Mouse (Mus musculus) intestine, postnatal 0 days (tissue): ENCODE measurements around the gene Wdcp. TPM values are rescaled to one million over a fixed set of nuclear protein-coding genes. Genes with fewer than 3 reads are reported as not detected.
"Not testable (repeated sequence)": the region's sequence is repeated elsewhere in the genome, so short reads cannot be mapped to it uniquely, and the experiment has no call there.

ENCODE experiments used
- ATAC-seq: fragments of 200-750 bp; cut with Nextera tagmentation; 2 replicates; pipeline ENCODE4 v1.8.0; 2017; ENCODE audit warnings: mild to moderate bottlenecking, moderate TSS enrichment, moderate library complexity
- H3K27ac ChIP-seq: fragments of 300-500 bp; sonication (generic); 2 replicates; pipeline ENCODE4 v1.5.1; 2014; ENCODE audit warnings: mild to moderate bottlenecking, low read depth, low read length, moderate library complexity
- H3K27me3 ChIP-seq: fragments of 300-500 bp; sonication (generic); replicated peaks from 2 replicates; pipeline ENCODE4 v1.6.1; 2014; ENCODE audit warnings: low read length, mixed read lengths; ENCODE audit not compliant: control insufficient read depth, insufficient read depth
- H3K36me3 ChIP-seq: fragments of 300-500 bp; sonication (generic); 2 replicates; pipeline ENCODE4 v1.6.1; 2014; ENCODE audit warnings: mild to moderate bottlenecking, moderate library complexity; ENCODE audit not compliant: control insufficient read depth, insufficient read depth
- H3K4me1 ChIP-seq: fragments of 300-500 bp; sonication (generic); replicated peaks from 2 replicates; pipeline ENCODE4 v1.6.1; 2014; ENCODE audit warnings: antibody characterized with exemption, low read length, mixed read lengths; ENCODE audit not compliant: control insufficient read depth, insufficient read depth
- H3K4me2 ChIP-seq: fragments of 300-500 bp; sonication (generic); replicated peaks from 2 replicates; pipeline ENCODE4 v1.6.1; 2014; ENCODE audit warnings: low read depth, mild to moderate bottlenecking, moderate library complexity
- H3K4me3 ChIP-seq: fragments of 300-500 bp; sonication (generic); 2 replicates; pipeline ENCODE4 v1.5.1; 2014; ENCODE audit warnings: low read depth, low read length
- H3K9ac ChIP-seq: fragments of 300-500 bp; sonication (generic); 2 replicates; pipeline ENCODE4 v1.6.1; 2014; ENCODE audit warnings: mild to moderate bottlenecking, low read depth, low read length
- H3K9me3 ChIP-seq: fragments of 300-500 bp; sonication (generic); 2 replicates; pipeline ENCODE4 v1.6.1; 2016; ENCODE audit warnings: mixed run types; ENCODE audit not compliant: control insufficient read depth
- CTCF ChIP-seq: sonication (generic); IDR thresholded peaks from 2 replicates; pipeline ENCODE4 v1.5.1; 2016; ENCODE audit warnings: low read depth, mild to moderate bottlenecking, control low read depth, antibody characterized with exemption, moderate library complexity
- WGBS: fragments of 180-500 bp; shearing (Covaris S2); extraction: QIAGEN DNeasy Blood & Tissue Kit; methylation state at CpG from one replicate; pipeline ENCODE4 v1.1.7; 2014; 5-methylcytosine and 5-hydroxymethylcytosine counted together
- polyA plus RNA-seq: library from polyadenylated mRNA; unstranded; fragments of >200 nt; fragmentation: Nextera tagmentation; extraction: Ambion mirVana; gene quantifications from 2 replicates; pipeline ENCODE4 v1.2.1, GENCODE M21; 2015

The Wdcp gene
- 7.3 and 8.7 TPM in 2 replicates for polyA plus RNA-seq

GRCm38 (mm10) chr12:4842890-4843597 lies at the start of gene Wdcp:
TSS of gene Wdcp (plus strand) at chr12:4843303.
- Histone ChIP-seq H3K9ac (peak within 1 kb of the TSS; percentile 37; the same call in 1 of the 2 replicates), H3K4me3 (peak within 1 kb of the TSS; percentile 67), H3K27ac (peak within 1 kb of the TSS; percentile 70), H3K27me3 (no peaks in the 10 kb centered on the region), H3K4me1 (no peaks in the 10 kb centered on the region), H3K36me3 (no peaks in the 10 kb centered on the region), H3K9me3 (no peaks in the 10 kb centered on the region), H3K4me2 (peak within 1 kb of the TSS; percentile 75)
- no peak for TF ChIP-seq CTCF
- WGBS: under 1% methylated on average over 30 of the region's 30 CpGs
- ATAC-seq: peak; percentile 93

- Histone ChIP-seq H3K9ac (no peak overlapping the region), H3K4me3 (no peak overlapping the region), H3K36me3 (no peaks in the 10 kb centered on the region), H3K4me1 (no peaks in the 10 kb centered on the region), H3K27ac (no peak overlapping the region), H3K4me2 (no peak overlapping the region), H3K27me3 (no peaks in the 10 kb centered on the region), H3K9me3 (no peaks in the 10 kb centered on the region)
- no peak for ATAC-seq
- peak; percentile 63 for TF ChIP-seq CTCF
- WGBS: 83% methylated on average over 1 of the region's 1 CpGs
Measured at GRCm38 (mm10) chr12:4793718-4794117, 49.4 kb upstream of the Wdcp start.

GRCm38 (mm10) chr12:4797471-4797870 lies 45.6 kb upstream of the Wdcp start:
- not testable (repeated sequence) for H3K4me2 ChIP-seq, ATAC-seq
- whole genome bisulfite sequencing: 56% methylated on average over 6 of the region's 6 CpGs

GRCm38 (mm10) chr12:4811036-4811435 lies 32.1 kb upstream of the Wdcp start:
- no peak for TF ChIP-seq CTCF
- Histone ChIP-seq H3K9me3 (no peaks in the 10 kb centered on the region), H3K36me3 (no peaks in the 10 kb centered on the region), H3K9ac (no peak overlapping the region), H3K4me1 (no peaks in the 10 kb centered on the region), H3K4me2 (no peak overlapping the region), H3K27ac (no peak overlapping the region), H3K4me3 (no peak overlapping the region), H3K27me3 (no peaks in the 10 kb centered on the region)
- ATAC-seq: no peak
- WGBS: 77% methylated on average over 4 of the region's 4 CpGs

More at GRCm38 (mm10) chr12:4797471-4797870, 45.6 kb upstream of the Wdcp start:
- not testable (repeated sequence) for H3K27ac ChIP-seq, H3K4me3 ChIP-seq, H3K36me3 ChIP-seq, H3K27me3 ChIP-seq, H3K9me3 ChIP-seq, H3K9ac ChIP-seq, H3K4me1 ChIP-seq

- no peak overlapping the region for H3K4me3 ChIP-seq
- no peak for TF ChIP-seq CTCF
- no peaks in the 10 kb centered on the region for H3K36me3 ChIP-seq
- H3K9ac ChIP-seq: no peak overlapping the region
- no peak overlapping the region for H3K4me2 ChIP-seq
- H3K27ac ChIP-seq: no peak overlapping the region
- ATAC-seq: no peak
- H3K27me3 ChIP-seq: no peaks in the 10 kb centered on the region
- H3K9me3 ChIP-seq: no peaks in the 10 kb centered on the region
- H3K4me1 ChIP-seq: peaks cover 4% of the 10 kb centered on the region; the same call in 1 of the 2 replicates
- WGBS: 27% methylated on average over 3 of the region's 3 CpGs
Measured at GRCm38 (mm10) chr12:4811705-4812104, 31.4 kb upstream of the Wdcp start.

GRCm38 (mm10) chr12:4813636-4814035 lies 29.5 kb upstream of the Wdcp start:
- Histone ChIP-seq H3K9me3 (no peaks in the 10 kb centered on the region), H3K27ac (no peak overlapping the region), H3K4me1 (peaks cover 8% of the 10 kb centered on the region; the same call in 1 of the 2 replicates), H3K27me3 (no peaks in the 10 kb centered on the region), H3K4me2 (no peak overlapping the region), H3K9ac (no peak overlapping the region), H3K4me3 (no peak overlapping the region), H3K36me3 (no peaks in the 10 kb centered on the region)
- no peak for ATAC-seq
- 77% methylated on average over 4 of the region's 4 CpGs for WGBS
- TF ChIP-seq CTCF: no peak
